Mouse (Mus musculus) neutrophil, adult 5-6 weeks (primary cell): ENCODE data around the gene Ccdc117. TPM values are rescaled to one million over a fixed set of nuclear protein-coding genes. Genes with fewer than 3 reads are reported as not detected.
A peak's percentile ranks its signal among the peaks of the same experiment; 100 is the strongest.
"Not testable (repeated sequence)": the region's sequence is repeated elsewhere in the genome, so short reads cannot be mapped to it uniquely, and the experiment has no call there.

Source experiments
- ATAC-seq: fragments of 151-379, 151-347 bp; 2 replicates; pipeline ENCODE4 v1.8.0; 2017; ENCODE audit warnings: mild to moderate bottlenecking, moderate TSS enrichment; ENCODE audit not compliant: insufficient number of reproducible peaks, poor library complexity, low FRiP score, severe bottlenecking; ENCODE audit errors: extremely low read depth
- total RNA-seq: library from RNA; stranded (forward); fragments of 200-1000 nt; gene quantifications from 2 replicates; pipeline ENCODE4 v1.2.3, GENCODE M21; 2017

Gene Ccdc117
- total RNA-seq, 1 experiment from 2014 or later, result 40.0 TPM

- no peak for ATAC-seq
Measured at GRCm38 (mm10) chr11:5491912-5492311, 50.1 kb downstream of the Ccdc117 start.

GRCm38 (mm10) chr11:5490989-5491656 is 50.9 kb downstream of the Ccdc117 start:
- ATAC-seq, result no peak

GRCm38 (mm10) chr11:5489433-5489832 is 52.6 kb downstream of the Ccdc117 start:
- ATAC-seq, result not testable (repeated sequence)

- ATAC-seq, result peak; percentile 90
Measured at GRCm38 (mm10) chr11:5485193-5486011, 56.6 kb downstream of the Ccdc117 start.

GRCm38 (mm10) chr11:5482581-5482980 is 59.4 kb downstream of the Ccdc117 start:
- ATAC-seq, result no peak

Other genes with a start within 250 kb of the Ccdc117 start
- 1.3 and 1.4 TPM in 2 replicates for gene Znrf3, start 97.3 kb downstream of the Ccdc117 start, total RNA-seq
- 179 and 183 TPM in 2 replicates for gene Xbp1, start 21.5 kb downstream of the Ccdc117 start, total RNA-seq
- not detected in 2 replicates for gene Ankrd36, start 27.5 kb upstream of the Ccdc117 start, total RNA-seq
- gene Mrps24, start 173.5 kb upstream of the Ccdc117 start, total RNA-seq, result 29.9 and 38.4 TPM in 2 replicates
- 6.8 and 7.2 TPM in 2 replicates for gene Urgcp, start 220.2 kb upstream of the Ccdc117 start, total RNA-seq
- gene Dbnl, start 246.3 kb upstream of the Ccdc117 start, total RNA-seq, result 166 and 167 TPM in 2 replicates